Mouse (Mus musculus) adrenal gland, postnatal 10 days (tissue): ENCODE measurements around the gene D330045A20Rik. TPM values are rescaled to one million over a fixed set of nuclear protein-coding genes. Genes with fewer than 3 reads are reported as not detected.
A peak's percentile ranks its signal among the peaks of the same experiment; 100 is the strongest.
"Not testable (repeated sequence)": the region's sequence is repeated elsewhere in the genome, so short reads cannot be mapped to it uniquely, and the experiment has no call there.

Experiments
- DNase-seq: peaks from one replicate; pipeline ENCODE4 v3.0.0; 2021; ENCODE audit warnings: mixed read lengths
- long read RNA-seq, 2 experiments: library from polyadenylated mRNA; stranded (forward); transcript quantifications; one replicate each; pipeline ENCODE4 v2.0.0; 2021
- total RNA-seq, 2 experiments: library from RNA; stranded (reverse); gene quantifications; 2 replicates each; pipeline ENCODE4 v1.2.3; 2021

D330045A20Rik gene
- total RNA-seq: under 1 TPM; 0.48 to 0.60 TPM
- long read RNA-seq, experiment 1: 0 reads
- long read RNA-seq, experiment 2: 0 reads

GRCm38 (mm10) chrX:139480022-139480894, at the start of gene D330045A20Rik:
TSS of gene D330045A20Rik (plus strand) at chrX:139480367.
- peak; percentile 15 for DNase-seq

GRCm38 (mm10) chrX:139432550-139432949, 47.6 kb upstream of the D330045A20Rik start:
- DNase-seq: no peak

- DNase-seq: no peak
Observed at GRCm38 (mm10) chrX:139435202-139435601, 45.0 kb upstream of the D330045A20Rik start.

GRCm38 (mm10) chrX:139441057-139441456, 39.1 kb upstream of the D330045A20Rik start:
- not testable (repeated sequence) for DNase-seq

GRCm38 (mm10) chrX:139456812-139457211, 23.4 kb upstream of the D330045A20Rik start:
- no peak for DNase-seq

GRCm38 (mm10) chrX:139482083-139482482, 1.9 kb downstream of the D330045A20Rik start:
- DNase-seq: no peak

- DNase-seq: no peak
Observed at GRCm38 (mm10) chrX:139484974-139485373, 4.8 kb downstream of the D330045A20Rik start.

- DNase-seq: no peak
Observed at GRCm38 (mm10) chrX:139516156-139516555, 36.0 kb downstream of the D330045A20Rik start.

GRCm38 (mm10) chrX:139519251-139519650, 39.1 kb downstream of the D330045A20Rik start:
- DNase-seq: no peak

- no peak for DNase-seq
Observed at GRCm38 (mm10) chrX:139524303-139525091, 44.3 kb downstream of the D330045A20Rik start.

GRCm38 (mm10) chrX:139525724-139526123, 45.6 kb downstream of the D330045A20Rik start:
- no peak for DNase-seq

GRCm38 (mm10) chrX:139526984-139527383, 46.8 kb downstream of the D330045A20Rik start:
- DNase-seq: no peak

- no peak for DNase-seq
Observed at GRCm38 (mm10) chrX:139529678-139530077, 49.5 kb downstream of the D330045A20Rik start.

GRCm38 (mm10) chrX:139532293-139532692, 52.1 kb downstream of the D330045A20Rik start:
- no peak for DNase-seq

GRCm38 (mm10) chrX:139537641-139538397, 57.7 kb downstream of the D330045A20Rik start:
- no peak for DNase-seq

GRCm38 (mm10) chrX:139543726-139544125, 63.6 kb downstream of the D330045A20Rik start:
- no peak for DNase-seq

GRCm38 (mm10) chrX:139550456-139550855, 70.3 kb downstream of the D330045A20Rik start:
- DNase-seq: no peak

- DNase-seq: no peak
Observed at GRCm38 (mm10) chrX:139552090-139552489, 71.9 kb downstream of the D330045A20Rik start.

GRCm38 (mm10) chrX:139562255-139562924, 82.2 kb downstream of the D330045A20Rik start:
- DNase-seq: no peak

GRCm38 (mm10) chrX:139562925-139563461, 82.8 kb downstream of the D330045A20Rik start, which contains the start of gene Rnf128:
TSS of gene Rnf128 (plus strand) at chrX:139563316.
- peak; percentile 1 for DNase-seq

- no peak for DNase-seq
Observed at GRCm38 (mm10) chrX:139570054-139570453, 89.9 kb downstream of the D330045A20Rik start.
